Mouse (Mus musculus) liver, adult 2 months (tissue): Measurements from ENCODE around the gene Itgb2l.

Source experiments
- CTCF ChIP-seq: fragments of 200-500 bp; IDR thresholded peaks from 2 replicates; pipeline ENCODE4 v1.5.1; 2011; ENCODE audit warnings: low read depth, low read length, control low read depth
- POLR2A ChIP-seq: fragments of 200-500 bp; IDR thresholded peaks from 2 replicates; pipeline ENCODE4 v1.6.1; 2011; ENCODE audit warnings: low read length, control low read depth; ENCODE audit not compliant: insufficient read depth; ENCODE audit errors: extremely low read depth

- TF ChIP-seq CTCF (no peak), POLR2A (no peak)
Observed at GRCm38 (mm10) chr16:96474185-96474584, 30.8 kb upstream of the Itgb2l start.
